Mouse (Mus musculus): Measurements from ENCODE around the gene Usp7. TPM values are rescaled to one million over a fixed set of nuclear protein-coding genes. Genes with fewer than 3 reads are reported as not detected.
"Not testable (repeated sequence)": the region's sequence is repeated elsewhere in the genome, so short reads cannot be mapped to it uniquely, and the experiment has no call there.

The Usp7 gene
- total RNA-seq, 2 experiments from 2014 or later, result 106 to 111 TPM

DNA sequence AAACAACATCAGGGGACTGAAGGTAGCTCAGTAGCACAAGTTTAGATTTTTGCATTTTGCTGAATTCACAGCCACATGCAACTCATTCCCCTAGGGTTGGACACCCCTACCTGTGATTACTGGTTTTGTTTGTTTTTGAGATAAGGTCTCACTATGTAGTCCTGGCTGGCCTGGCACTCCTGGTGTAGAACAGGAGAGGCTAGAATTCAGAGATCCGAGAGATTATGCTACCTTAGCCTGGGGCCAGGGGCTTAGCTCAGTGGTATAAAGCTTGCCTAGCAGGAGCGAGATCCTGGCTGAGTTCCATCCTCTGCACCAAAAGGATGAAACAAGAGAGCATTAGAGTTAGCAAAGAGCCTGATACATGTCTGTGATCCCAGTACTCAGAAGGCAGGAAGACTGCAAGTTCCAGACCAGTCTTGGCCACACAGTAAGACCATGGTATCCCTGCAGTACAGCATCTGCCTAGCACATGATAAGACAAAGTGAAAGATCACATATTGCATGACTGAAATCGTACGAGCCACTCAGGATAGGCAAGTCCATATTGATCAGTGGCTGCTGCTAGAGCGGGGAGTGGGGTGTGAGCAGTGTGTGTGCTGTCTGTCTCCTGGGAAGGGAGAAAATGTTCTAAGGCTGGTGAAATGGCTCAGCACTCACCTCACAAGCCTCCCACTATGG, 40.4 kb downstream of the Usp7 start:
- no peak for DNase-seq

DNA sequence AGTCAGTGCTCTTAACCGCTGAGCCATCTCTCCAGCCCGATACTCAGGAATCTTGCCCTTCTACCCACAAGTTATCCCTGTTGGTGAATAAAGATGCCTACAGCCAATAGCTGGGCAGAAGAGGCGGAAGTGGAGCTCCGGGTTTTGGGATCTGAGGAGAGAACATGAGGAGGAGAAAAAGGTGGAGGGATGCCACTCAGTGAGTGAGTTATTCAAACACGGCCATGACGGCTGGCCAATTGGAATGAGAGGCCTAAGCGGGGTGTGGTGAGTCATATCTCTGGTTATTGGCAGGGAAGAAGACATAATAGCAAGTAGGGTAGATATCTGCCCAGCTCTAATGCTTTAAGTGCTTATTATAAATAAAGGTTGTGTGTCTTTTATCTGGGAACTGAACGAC, 43.2 kb downstream of the Usp7 start:
- DNase-seq, result peak; percentile 32 to 55

DNA sequence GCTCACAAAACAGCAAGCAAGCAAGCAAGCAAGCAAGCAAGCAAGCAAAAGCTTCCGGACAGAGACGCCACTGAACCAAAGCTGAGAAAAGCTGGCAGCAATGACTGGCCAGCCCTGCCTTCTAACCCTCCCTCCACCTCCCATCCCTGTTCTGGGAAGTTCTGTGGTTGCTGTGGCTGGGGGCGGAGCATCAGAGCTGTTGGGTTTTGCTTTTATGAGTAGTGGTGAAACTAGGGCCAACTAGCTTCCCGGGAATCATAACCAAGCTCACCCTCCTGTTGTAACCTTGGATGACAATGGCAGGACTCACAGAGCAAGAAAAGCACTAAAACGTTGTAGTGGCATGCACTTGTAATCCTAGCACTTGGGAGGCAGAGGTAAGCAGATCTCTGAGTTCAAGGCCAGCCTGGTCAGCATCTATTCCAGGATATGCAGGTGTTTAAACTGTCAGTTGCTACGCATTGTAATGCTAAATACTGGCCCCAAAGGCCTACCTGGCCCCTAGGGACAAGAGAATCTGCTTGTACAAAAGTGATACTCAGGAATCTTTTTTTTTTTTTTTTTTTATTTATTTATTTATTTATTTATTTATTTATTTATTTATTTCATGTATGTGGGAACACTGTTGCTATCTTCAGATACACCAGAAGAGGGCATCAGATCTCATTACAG, 43.8 kb downstream of the Usp7 start:
- DNase-seq, result peak; percentile 55 to 59

DNA sequence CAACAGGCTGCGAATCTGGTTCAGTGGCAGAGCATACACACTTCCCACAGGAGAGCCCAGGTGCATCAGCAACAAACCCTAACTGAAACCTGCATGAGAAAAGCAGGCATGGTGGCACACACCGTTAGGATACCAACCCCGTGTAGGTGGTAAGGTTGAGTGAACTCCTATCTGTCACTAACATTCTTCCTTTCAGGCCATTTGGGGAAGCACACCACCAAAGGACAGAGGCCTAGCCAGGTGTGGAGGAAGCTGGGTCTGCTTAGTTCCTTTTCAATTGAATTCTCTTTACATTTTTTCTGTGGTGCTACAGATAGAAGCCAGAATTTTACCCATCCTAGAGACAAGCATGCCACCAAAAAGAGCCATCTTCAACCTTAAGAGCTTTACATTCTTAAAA, 44.3 kb downstream of the Usp7 start:
- DNase-seq, result no peak

DNA sequence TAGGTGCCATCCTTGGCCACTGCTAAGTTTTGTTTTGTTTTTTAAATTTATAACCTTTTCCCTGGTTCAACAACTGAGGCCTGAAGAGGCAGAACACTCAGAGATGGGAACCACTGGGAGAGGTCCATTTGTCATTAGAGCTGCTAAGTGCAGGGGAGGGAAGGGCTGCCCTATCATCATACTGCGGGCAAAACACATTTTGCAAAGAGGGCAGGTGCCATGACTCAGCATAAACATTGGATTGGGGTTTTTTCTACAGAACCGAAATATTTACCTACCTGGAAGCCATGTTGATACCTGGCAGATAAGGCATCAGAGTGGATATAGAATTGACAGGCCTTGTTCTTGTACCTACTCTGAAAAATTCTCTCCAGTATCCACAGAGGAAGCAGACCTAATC, 45.6 kb downstream of the Usp7 start:
- no peak for DNase-seq

DNA sequence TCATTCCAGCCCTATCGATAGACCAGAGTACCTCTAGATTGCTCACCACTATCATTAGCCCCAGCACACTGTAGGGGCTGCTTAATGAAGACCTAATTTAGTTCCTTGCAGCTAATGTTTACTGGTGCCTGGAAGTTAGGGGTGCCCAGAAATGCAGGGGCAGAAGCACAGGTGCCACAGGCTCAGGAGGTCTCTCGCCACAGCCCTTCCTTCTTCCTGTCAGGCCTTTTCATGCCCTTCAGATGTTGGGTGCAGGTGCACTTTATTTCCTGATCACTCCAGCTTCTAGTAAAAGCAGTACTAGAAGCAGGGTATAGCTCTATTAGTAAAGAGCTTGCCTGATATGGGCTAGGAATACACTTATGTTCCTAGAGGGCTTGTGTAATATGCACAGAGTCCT, 46.4 kb downstream of the Usp7 start:
- DNase-seq, result no peak

DNA sequence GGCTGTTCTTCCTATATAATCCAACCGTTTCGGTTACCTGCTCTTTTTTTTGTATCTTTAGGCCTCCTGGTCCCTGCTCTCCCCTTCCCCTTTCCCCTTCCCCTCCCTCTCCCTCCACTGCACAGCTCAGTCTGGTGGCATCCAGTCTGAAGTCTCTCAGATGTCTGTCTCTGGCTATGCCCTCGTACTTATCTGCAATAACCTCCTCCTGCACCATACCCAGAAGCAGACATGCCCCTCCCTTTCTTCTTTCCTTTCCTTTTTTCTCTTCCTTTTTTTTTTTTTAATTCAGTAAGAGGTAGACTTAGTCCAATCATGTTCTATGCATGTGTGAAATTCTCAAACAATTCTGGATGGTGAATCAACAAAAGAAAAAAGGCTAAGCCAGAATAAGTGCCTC, 48.1 kb downstream of the Usp7 start:
- no peak for DNase-seq

DNA sequence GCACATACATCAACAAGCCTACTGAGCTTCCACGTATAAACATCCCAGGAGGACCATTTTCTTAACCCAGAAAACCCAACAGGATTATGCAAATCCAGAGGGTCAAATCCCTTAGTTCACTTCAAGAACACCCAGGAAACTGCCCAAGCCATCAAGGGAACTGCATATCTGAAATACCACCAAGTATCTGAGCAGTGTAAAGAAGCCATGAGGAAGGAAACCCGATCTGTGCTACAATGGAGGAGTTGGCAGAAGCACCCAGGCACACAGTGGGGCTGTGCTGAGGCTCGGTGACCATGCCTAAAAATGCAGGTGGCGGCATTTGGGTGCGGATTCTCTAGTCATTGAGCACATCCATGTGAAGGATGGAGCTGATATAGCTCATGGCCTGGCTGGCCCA, 50.4 kb downstream of the Usp7 start:
- no peak for DNase-seq

DNA sequence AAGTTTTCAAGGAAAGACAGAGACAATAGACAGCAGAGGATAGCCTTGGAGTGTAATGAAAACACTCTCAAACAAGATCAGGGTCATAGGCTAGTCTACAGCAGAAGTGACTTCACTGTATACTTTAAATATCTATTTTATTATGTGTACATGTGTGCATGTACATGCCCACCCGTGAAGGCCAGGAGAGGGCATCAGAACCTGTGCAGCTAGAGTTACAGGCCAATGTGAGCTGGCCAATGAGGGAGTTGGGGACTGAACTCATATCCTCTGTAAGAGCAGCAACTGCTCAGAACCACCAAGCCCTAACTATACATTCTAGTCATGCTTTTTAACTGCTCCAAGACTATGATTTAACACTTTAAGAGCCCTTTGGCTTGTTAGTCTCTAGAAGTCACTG, 51.0 kb downstream of the Usp7 start:
- no peak for DNase-seq

DNA sequence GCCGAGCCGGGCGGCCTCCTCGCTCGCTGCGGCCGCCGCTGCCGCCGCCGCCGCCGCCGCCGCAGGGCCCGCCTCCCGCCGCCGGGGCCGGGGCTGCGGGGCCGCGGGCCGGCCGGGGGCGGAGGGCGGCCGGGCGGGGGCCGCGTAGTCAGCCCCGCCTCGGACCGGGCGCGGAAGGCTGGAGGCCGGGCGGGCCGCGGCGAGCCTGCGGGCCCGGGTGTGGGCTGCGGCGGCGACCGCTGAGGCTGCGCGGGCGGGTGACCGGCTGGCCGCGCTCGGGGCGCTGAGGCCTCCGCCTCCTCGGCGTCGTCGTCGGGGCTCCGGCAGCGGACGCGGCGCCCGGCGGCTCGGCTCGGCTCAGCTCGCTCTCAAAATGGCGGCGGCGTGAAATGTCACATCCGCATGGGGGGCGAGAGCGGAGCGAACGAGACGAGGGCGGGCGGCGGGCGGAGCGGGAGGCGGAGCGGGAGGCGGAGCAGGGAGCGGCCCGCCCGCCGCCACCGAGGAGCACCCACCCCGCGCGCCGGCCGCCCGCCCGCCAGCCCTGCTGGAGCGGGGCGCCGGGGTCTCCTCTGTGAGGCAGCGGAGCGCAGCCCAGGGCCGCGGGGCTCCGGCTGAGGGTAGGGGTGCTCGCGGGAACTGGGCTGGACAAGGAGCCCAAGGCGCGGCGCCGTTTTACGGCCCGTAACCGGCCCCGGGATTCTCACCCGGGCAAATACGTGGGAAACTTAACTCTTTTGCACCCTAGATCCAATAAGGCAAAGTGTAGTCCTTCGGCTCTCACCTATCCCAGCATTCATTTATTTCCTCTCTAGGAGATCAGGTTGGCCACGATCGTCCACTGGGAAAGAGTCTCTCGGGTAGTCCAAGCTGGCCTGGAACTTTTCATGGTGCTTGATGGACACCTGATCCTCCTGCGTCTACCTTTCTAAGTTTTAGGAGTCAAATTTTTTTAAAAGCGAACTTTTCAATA, 53.3 kb downstream of the Usp7 start:
- peak; percentile 95 to 96 for DNase-seq

DNA sequence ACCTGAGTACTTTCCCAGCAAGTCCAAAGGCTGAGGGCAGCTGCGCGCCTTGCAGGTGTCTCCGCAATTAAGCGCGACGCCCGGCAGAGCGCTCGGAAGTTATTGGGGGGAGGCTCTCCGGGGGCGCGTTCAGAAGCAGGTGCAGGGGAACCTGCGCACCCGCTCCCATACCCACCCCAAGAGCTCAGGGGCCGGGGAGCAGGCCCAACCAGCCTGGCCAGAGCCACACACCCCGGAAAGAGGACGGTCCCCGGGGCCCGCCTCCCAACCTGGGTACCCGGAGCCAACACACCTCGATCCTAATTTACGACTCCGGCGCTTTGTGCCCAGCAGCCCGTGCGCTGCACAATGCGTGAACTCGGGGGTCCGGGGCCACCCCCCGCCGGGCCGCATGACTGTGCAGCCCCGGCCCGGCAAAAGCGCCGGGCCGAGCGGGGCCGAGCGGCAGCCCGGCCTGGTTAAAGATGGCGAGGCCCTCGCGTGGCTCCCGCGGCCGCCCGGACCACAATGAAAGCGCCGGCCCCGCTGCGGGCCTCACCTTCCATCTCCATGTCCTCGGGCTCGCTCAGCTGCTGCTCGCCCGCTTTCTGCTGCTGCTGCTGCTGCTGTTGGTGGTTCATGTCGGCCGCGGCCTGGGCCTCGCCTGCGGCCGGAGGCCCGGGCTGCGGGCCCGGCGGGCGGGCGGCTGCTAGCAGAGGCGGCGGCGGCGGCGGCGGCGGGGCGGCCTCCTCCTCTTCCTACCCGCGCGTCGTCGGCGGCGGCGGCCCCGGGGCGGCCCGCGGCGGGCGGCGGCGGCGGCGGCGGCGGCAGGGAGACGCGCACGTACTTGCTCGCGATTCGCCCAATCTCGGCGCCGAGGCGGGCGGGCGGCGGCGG, 54.2 kb downstream of the Usp7 start:
- DNase-seq, result peak; percentile 38 to 53

DNA sequence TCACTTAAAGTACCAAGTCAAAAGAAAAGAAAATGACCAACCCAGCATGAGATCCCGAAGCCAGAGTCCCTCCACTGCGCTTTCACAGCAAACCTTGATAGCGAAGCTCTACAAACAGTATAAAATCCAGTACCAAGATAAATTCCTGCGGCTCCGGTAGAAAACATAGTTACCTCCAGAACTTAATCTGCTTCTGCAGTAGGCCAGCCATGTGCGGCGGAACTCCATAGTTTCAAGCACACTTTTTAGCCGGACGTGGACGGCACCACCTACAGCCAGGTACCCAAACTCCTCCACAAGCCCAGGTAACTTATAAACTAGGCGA, 54.8 kb downstream of the Usp7 start:
- no peak for DNase-seq

DNA sequence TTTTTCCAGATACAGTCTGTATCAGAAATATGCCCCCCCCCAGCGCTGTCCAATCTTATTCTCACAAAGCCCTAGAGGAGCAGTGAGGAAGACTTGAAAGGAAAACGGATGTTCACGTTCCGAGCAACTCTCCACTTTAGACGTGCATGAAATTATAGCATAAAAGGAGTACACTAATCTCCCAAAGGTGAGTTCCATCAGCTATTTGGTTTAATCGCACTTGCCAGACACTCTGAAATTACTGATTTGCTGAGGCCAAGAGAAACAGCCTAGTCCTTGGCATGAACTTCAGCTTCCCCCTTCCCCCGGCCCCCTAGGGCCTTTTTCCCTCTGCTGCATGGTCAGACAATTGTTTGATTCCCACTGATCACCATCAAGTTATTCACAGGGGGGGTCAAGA, 55.4 kb downstream of the Usp7 start:
- no peak for DNase-seq

DNA sequence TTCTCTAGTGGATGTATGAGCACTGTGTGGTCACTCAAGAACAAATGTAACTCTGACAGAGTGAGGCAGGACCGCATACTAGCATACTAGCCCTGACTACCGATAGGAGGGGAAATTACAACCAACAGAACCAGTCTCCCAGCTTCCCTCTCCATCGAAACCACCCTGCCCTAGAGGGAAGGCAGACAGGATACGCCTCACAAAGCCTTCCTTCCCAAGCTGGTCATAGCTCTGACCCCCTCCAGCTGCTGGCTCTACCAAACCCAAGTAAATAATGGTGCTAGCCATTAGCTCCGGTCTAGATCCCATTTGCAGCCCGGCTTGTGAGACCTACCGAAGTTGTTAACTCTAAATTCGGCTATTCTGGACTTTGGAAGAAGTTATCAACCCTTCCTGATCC, 56.1 kb downstream of the Usp7 start:
- DNase-seq, result no peak

DNA sequence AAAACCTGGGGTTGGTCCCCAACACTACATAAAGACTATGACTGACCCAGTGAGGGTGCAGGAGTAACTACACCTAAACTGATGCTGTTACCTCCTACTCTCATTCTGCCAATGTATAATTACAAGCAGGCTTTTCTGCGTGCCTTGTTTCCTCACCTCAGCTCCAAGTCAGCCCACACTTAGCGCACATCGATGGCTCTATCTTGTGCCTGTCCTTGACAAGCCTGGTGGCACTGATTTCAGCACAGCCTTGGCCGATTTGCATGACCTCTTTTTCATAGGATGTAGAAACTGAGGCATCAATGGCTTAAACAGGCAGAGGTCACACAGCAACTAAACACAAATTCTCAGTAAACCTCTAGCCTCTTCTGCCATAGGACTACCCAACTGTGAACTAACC, 57.4 kb downstream of the Usp7 start:
- DNase-seq, result peak; percentile 30 to 52

DNA sequence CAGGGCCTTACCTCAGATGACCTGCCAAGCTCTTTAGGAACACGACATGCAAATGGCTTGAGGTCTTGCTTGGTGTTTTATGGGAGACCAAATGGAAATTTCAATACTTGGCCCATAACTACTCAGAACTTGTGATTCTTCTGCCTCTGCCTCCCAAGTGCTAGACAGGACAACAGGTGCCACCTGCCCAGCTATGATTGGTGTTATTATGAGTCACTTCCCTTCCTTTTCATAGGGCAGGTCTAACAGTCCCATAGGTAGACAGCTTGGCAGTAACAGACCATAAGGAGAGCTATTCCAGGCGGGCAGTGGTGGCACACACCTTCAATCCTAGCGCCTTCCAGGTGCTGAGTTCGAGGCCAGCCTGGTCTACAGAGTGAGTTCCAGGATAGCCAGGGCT, 58.5 kb downstream of the Usp7 start:
- no peak for DNase-seq

DNA sequence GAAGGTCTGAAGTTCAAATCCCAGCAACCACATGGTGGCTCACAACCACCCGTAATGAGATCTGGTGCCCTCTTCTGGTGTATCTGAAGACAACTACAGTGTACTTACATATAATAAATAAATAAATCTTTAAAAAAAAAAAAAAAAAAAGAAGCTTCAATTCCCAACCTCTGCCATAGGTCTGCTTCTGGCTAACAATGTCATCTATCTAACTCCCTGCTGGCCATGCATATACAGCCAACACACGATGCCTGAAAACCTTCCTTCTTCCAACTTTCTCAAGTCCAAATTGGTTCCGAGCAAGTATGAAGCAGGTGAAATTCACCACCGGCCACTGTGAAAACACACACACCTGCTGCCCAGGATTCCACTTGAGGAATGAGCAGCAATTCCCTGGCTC, 59.7 kb downstream of the Usp7 start:
- DNase-seq, result not testable (repeated sequence)

DNA sequence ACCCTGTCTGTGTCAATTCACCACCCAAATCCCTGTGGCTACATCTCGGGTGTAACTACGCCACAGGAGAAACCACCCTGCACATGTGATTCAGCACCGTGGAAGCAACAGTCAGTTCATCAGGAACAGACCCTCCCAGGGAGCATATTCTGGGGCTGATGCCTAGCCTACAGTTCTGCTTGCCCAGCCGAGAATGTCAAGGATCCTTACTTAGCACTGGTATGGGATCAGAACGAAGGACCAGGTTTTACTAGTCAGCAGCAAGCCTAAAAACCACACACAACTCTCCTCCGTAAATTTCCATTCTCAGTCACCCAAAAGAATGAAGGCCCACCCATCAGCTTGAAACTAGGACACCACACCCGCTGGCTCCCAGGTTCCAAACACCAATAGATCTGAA, 60.5 kb downstream of the Usp7 start:
- DNase-seq, result no peak

DNA sequence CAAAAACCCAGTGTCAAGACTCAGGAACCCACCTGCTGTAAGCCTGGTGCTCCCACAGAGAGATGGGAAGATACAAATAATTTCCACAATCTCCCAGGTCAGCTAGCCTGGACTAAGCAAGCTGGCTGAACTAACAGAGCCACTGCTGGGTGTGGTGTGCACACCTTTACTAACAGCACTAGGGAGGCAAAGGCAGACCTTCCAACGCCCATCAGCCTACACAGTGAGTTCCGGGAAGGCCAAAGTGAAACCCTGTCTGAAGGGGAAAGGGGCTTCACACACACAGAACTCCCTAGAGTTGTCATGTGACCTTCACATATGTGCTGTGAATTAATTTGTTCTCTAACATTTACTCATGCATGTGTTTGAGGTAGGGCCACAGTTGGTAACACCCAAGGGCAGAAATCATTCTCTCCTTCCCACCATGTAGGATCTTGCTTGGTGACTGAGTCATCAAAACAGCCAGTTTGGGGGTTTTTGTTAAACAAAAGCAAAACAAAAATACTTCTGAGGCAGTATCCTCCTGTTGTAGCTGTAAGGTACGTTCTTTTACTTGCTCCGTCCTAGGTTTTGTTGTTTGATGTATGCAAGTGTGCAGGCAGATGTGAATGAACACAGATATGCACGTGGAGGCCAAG, 63.9 kb downstream of the Usp7 start:
- no peak for DNase-seq

DNA sequence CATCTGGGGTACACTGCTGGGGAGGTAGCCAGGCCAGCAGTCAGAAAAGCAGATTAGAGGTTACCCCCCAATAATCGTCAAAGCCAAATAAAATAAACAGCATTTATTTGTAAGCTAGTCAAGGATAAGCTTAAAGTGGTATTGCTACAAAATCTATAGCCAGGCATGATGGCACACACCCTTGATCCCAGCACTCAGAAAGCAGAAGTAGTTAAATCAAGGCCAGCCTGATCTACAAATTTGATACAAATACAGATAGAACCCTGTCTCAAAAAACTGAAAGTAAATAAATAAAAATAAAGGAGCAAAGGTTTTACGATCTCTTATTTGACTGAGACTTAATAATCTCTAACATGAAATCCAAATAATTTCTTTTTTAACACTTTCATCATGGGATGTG, 66.3 kb downstream of the Usp7 start:
- no peak for DNase-seq

DNA sequence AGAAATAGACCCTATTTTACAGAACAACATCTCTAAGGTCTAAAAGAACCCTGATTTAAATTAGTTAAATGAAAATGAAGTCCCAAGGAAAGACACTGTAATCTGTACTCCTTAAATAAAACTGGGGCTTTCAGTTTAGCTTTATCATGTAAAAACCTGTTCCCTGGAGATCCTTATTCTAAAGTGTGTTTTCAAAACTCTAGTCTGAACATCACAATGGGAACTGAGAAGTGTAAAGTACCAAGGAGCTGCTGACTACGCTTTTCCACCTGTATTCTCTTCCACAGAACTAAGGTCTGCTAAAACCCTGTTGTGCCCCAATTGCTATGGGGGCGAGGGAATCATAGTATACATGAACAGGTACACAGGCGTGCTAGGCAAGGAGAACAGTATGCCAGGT, 68.1 kb downstream of the Usp7 start:
- no peak for DNase-seq

DNA sequence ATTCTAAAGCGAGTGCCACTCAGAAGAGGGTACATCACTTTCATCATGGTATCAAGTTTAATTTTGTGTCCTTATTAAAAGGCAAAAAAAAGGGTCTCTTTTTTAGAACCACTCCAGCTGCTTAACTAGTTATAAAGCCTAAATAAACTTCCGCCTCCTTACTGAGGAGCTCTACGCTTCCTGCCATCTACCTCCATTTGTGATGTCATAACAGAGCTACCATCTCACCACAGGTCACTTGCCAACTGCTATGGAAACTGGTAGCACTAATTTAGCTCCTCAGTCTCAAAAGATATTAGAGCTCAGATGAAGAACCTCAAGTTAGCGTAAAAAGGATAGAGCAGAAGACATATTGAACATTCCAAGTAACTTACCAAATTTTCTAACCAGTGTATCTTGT, 71.7 kb downstream of the Usp7 start:
- no peak for DNase-seq

Measured in adrenal gland, postnatal 36 days (tissue).